Mouse (Mus musculus): ENCODE data around the gene Mybbp1a. TPM values are rescaled to one million over a fixed set of nuclear protein-coding genes. Genes with fewer than 3 reads are reported as not detected.

The Mybbp1a gene
- polyA plus RNA-seq, 1 experiment from 2014 or later = 54.1 TPM

DNA sequence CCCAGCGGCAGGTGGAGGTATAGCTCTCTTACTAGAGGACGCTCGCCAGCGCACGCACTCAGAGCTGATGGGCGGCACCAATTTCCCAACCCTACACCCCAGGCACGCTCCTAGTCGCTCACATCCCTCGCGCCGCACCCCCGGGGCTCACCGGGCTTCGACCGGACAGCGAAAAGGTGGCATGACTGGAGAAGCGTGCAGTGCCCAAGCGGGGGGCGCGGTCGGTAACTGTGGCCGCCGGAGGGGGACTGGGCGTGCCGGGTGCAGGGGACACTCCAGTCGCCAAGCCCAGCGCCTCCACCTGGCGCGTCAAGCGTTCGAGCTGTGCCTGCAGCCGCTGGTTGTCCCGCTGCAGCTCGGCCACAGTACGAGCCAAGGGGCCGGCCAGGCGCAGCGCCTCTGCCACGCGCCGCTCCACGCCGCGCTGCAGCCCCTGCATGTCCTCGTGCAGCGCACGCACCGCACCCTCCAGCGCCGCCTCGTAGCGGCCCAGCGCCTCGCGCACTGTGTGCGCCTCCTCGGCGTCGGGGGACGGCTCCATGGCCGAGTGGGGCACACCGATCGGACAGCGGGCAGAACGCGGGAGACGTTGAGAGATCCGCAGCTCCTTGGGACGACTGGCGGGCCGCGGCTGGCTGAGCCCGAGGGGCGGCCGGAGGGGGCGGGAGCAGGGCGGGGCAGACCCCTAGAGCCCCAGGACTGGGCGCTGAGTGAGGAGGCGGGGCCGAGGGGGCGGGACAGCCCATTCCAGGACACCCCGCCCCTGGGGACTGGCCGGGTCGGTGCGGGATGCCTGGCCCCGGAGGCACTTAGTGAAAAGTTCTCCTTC is 29.8 kb upstream of the Mybbp1a start, which contains the start of gene Smtnl2:
TSS of gene Smtnl2 (minus strand) at position 621 of the 829 bp plus-strand sequence.
- Histone ChIP-seq H3K9me3 (ENCODE audit: control insufficient read depth, low read length) (no peaks in the 10 kb centered on the region), H3K9ac (peak within 1 kb of the TSS; percentile 75), H3K4me2 (replicated peaks) (peak within 1 kb of the TSS; percentile 99), H3K4me1 (replicated peaks; ENCODE audit: control insufficient read depth, insufficient read depth, low read length) (peaks cover 17% of the 10 kb centered on the region), H3K4me3 (replicated peaks; ENCODE audit: low read length) (peak within 1 kb of the TSS; percentile 62), H3K27me3 (ENCODE audit: control insufficient read depth, insufficient read depth, low read length) (peaks cover 23% of the 10 kb centered on the region), H3K36me3 (replicated peaks; ENCODE audit: control insufficient read depth, insufficient read depth) (no peaks in the 10 kb centered on the region), H3K27ac (no peak within 1 kb of the TSS)
- ATAC-seq (ENCODE audit: low FRiP score) (peak; percentile 85), DNase-seq (ENCODE audit: low spot score) (peak; percentile 61)
- under 1% methylated on average over 83 of the region's 86 CpGs for WGBS

DNA sequence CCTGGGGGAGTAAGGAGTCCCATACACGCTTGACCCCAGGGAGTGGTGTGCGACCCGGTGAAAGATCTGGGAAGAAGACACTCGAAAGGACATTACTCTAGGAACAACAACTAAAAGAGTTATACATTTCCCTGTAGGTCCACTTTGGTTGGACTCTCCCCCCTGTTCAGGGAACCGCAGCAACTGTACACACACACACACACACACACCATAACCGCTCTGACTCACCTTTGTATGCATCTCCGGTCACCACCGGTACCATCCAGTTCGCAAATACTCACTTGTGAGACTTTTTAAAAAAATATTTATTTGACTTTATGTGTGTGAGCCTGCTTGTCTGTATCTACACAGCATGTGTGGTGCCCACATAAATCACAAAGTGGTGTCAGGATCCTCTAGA is 29.2 kb upstream of the Mybbp1a start:
- peak overlapping the region; percentile 62 for H3K4me3 ChIP-seq (replicated peaks; ENCODE audit: low read length)
- H3K4me2 ChIP-seq (replicated peaks) = peak overlapping the region; percentile 99
- H3K27me3 ChIP-seq (ENCODE audit: control insufficient read depth, insufficient read depth, low read length) = peaks cover 23% of the 10 kb centered on the region
- no peaks in the 10 kb centered on the region for H3K36me3 ChIP-seq (replicated peaks; ENCODE audit: control insufficient read depth, insufficient read depth)
- DNase-seq (ENCODE audit: low spot score) (no peak), ATAC-seq (ENCODE audit: low FRiP score) (no peak)
- H3K9ac ChIP-seq = peak overlapping the region; percentile 75
- H3K9me3 ChIP-seq (ENCODE audit: control insufficient read depth, low read length) = no peaks in the 10 kb centered on the region
- 35% methylated on average over 9 of the region's 9 CpGs for WGBS
- no peak overlapping the region for H3K27ac ChIP-seq
- H3K4me1 ChIP-seq (replicated peaks; ENCODE audit: control insufficient read depth, insufficient read depth, low read length) = peaks cover 17% of the 10 kb centered on the region

DNA sequence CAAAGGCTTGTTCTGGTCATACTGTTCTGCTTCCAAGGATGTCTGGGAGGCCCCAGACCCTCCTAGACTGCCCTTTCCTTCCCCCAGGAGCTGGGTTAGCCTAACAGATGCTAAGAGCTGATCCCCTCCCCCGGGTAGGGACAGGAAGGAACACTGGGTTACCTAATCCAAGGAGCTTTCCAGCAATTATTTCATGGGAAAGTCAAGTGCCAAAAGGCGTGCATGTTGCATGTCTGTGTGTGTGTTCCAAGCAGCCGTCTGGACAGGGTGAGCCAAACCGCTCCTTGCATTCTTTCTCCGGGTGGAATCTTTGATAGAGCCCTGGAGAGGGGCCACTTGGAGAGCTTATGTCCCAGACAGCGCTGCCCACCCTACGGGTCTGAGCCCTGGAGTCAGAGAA is 28.1 kb upstream of the Mybbp1a start:
- peaks cover 23% of the 10 kb centered on the region for H3K27me3 ChIP-seq (ENCODE audit: control insufficient read depth, insufficient read depth, low read length)
- H3K36me3 ChIP-seq (replicated peaks; ENCODE audit: control insufficient read depth, insufficient read depth) = no peaks in the 10 kb centered on the region
- no peak for DNase-seq (ENCODE audit: low spot score)
- H3K4me2 ChIP-seq (replicated peaks) = no peak overlapping the region
- no peak overlapping the region for H3K4me3 ChIP-seq (replicated peaks; ENCODE audit: low read length)
- no peaks in the 10 kb centered on the region for H3K9me3 ChIP-seq (ENCODE audit: control insufficient read depth, low read length)
- H3K9ac ChIP-seq = no peak overlapping the region
- no peak overlapping the region for H3K27ac ChIP-seq
- ATAC-seq (ENCODE audit: low FRiP score) = no peak
- peaks cover 17% of the 10 kb centered on the region for H3K4me1 ChIP-seq (replicated peaks; ENCODE audit: control insufficient read depth, insufficient read depth, low read length)
- WGBS = 81% methylated on average over 7 of the region's 7 CpGs

DNA sequence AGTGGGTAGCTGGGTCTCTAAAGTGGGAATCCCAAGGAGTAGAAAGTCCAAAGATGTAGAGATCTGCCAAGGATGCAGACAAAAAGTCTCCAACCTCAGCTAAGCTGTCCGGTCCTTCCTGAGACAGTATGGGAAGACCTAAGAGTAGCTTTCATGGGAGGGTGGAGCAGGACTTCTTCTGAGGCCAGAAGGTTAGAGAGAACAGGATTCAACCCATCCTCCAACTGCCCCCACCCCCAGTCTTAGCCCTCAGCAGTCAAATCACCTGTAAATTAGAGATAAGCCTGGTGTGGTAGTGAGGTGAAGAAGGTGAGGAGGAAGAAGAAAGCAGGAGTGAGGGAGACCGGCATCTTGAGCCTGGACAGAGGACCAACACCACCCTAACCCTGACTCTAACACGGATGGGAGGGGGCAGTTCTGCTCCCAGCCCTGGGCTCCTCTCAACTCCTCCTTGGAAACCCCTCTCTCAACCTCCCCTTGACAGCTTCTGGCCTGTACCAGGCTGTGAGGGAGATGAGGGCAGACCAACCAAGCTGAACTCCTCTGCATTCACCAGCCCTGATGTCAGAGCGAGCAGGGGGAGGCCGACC is 27.5 kb upstream of the Mybbp1a start:
- Histone ChIP-seq H3K4me1 (replicated peaks; ENCODE audit: control insufficient read depth, insufficient read depth, low read length) (peaks cover 17% of the 10 kb centered on the region), H3K4me2 (replicated peaks) (no peak overlapping the region), H3K9ac (no peak overlapping the region), H3K27me3 (ENCODE audit: control insufficient read depth, insufficient read depth, low read length) (peaks cover 23% of the 10 kb centered on the region), H3K4me3 (replicated peaks; ENCODE audit: low read length) (no peak overlapping the region), H3K36me3 (replicated peaks; ENCODE audit: control insufficient read depth, insufficient read depth) (no peaks in the 10 kb centered on the region), H3K27ac (no peak overlapping the region), H3K9me3 (ENCODE audit: control insufficient read depth, low read length) (no peaks in the 10 kb centered on the region)
- 66% methylated on average over 5 of the region's 5 CpGs for WGBS
- DNase-seq (ENCODE audit: low spot score) (no peak), ATAC-seq (ENCODE audit: low FRiP score) (no peak)

DNA sequence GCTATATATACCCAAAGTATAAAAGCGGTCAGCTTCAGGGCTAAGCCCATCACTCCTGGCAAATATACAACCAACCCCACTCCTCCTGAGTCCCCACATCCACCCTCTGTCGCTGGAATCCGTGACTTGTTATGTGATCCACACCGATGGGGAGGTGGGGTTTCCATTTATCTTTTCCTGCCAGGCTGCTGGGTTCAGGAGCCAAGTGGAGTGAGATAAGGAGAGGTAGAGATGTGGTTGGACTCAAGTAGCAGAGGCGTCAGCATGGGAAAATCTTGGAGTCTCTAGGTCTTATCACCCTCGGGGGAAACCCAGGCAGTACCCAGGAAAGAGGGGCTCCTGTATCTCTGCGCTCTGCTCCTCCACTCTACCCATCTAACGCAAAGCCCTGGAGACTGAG is 26.0 kb upstream of the Mybbp1a start:
- ATAC-seq (ENCODE audit: low FRiP score) = no peak
- Histone ChIP-seq H3K4me2 (replicated peaks) (no peak overlapping the region), H3K4me1 (replicated peaks; ENCODE audit: control insufficient read depth, insufficient read depth, low read length) (peaks cover 17% of the 10 kb centered on the region), H3K4me3 (replicated peaks; ENCODE audit: low read length) (no peak overlapping the region), H3K9ac (no peak overlapping the region), H3K9me3 (ENCODE audit: control insufficient read depth, low read length) (no peaks in the 10 kb centered on the region), H3K36me3 (replicated peaks; ENCODE audit: control insufficient read depth, insufficient read depth) (no peaks in the 10 kb centered on the region), H3K27me3 (ENCODE audit: control insufficient read depth, insufficient read depth, low read length) (peaks cover 19% of the 10 kb centered on the region; the same call in 1 of the 2 replicates), H3K27ac (no peak overlapping the region)
- no peak for DNase-seq (ENCODE audit: low spot score)
- WGBS = 82% methylated on average over 8 of the region's 8 CpGs

DNA sequence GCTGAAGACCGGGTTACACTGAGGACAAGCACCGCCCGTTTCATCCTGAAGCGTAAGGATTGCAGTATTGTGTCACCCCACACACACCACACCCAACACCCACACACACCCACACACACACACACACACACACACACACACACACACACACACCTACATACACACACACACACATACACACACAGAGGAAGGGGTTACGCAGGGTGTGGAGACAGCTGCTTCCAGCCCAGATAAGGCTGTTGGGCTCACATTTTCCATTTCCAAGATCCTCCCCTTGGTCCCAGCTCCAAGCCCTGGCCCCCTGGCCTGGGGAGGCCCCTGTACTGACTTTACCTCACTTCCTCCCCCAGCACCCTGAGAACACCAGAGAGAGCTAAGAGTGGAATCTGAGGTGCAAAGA is 24.5 kb upstream of the Mybbp1a start:
- ATAC-seq (ENCODE audit: low FRiP score) (no peak), DNase-seq (ENCODE audit: low spot score) (no peak)
- Histone ChIP-seq H3K4me3 (replicated peaks; ENCODE audit: low read length) (no peak overlapping the region), H3K4me1 (replicated peaks; ENCODE audit: control insufficient read depth, insufficient read depth, low read length) (peaks cover 4% of the 10 kb centered on the region), H3K27me3 (ENCODE audit: control insufficient read depth, insufficient read depth, low read length) (peaks cover 17% of the 10 kb centered on the region; the same call in 1 of the 2 replicates), H3K4me2 (replicated peaks) (no peak overlapping the region), H3K27ac (no peak overlapping the region), H3K9ac (no peak overlapping the region), H3K36me3 (replicated peaks; ENCODE audit: control insufficient read depth, insufficient read depth) (no peaks in the 10 kb centered on the region), H3K9me3 (ENCODE audit: control insufficient read depth, low read length) (no peaks in the 10 kb centered on the region)
- 86% methylated on average over 5 of the region's 5 CpGs for WGBS

DNA sequence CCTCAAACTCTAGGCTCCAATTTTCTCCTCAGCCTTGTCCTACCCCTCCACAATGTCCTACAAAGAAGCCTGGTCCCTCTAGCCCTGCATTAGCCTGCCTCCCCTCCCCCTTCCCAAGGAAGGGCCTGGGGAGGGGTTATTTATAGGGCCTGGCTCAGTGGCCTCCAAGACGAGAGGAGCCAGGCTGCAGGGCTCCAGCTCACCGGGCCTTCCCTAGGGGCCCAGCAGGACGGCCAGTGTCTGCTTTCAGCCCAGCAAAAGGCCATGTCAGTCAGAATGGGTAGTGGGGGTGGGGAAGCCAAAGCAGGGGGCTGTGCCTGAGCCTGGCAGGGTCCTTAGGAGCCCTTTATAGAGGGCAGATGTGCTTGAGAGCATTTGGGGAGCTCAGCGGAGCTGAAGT is 23.8 kb upstream of the Mybbp1a start:
- no peak overlapping the region for H3K9ac ChIP-seq
- no peak overlapping the region for H3K4me2 ChIP-seq (replicated peaks)
- ATAC-seq (ENCODE audit: low FRiP score) (no peak), DNase-seq (ENCODE audit: low spot score) (no peak)
- no peak overlapping the region for H3K4me3 ChIP-seq (replicated peaks; ENCODE audit: low read length)
- 9% methylated on average over 4 of the region's 4 CpGs for WGBS
- H3K36me3 ChIP-seq (replicated peaks; ENCODE audit: control insufficient read depth, insufficient read depth) = no peaks in the 10 kb centered on the region
- H3K27me3 ChIP-seq (ENCODE audit: control insufficient read depth, insufficient read depth, low read length) = peaks cover 11% of the 10 kb centered on the region; the same call in 1 of the 2 replicates
- no peaks in the 10 kb centered on the region for H3K4me1 ChIP-seq (replicated peaks; ENCODE audit: control insufficient read depth, insufficient read depth, low read length)
- H3K9me3 ChIP-seq (ENCODE audit: control insufficient read depth, low read length) = no peaks in the 10 kb centered on the region
- H3K27ac ChIP-seq = no peak overlapping the region

DNA sequence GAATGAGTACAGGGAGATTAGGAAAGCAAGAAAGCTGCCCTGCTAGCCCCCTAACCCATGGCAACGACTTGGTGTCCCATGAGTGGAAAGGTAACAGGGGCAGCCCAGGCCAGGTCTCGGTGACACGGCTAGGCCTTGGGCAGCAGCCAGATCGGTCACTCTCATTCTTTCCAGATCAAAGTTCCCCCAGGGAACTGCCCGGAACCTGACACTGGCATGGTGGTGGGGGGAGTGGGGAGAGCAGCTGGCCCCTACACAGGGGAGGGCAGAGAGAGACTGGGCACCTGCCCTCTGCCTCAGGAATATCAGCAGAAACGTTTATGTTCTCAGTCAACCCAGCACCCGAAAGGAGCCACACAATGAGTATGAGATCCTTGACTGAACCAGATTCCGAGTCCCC is 22.9 kb upstream of the Mybbp1a start:
- WGBS = 48% methylated on average over 8 of the region's 8 CpGs
- H3K27me3 ChIP-seq (ENCODE audit: control insufficient read depth, insufficient read depth, low read length) = peaks cover 6% of the 10 kb centered on the region; the same call in 1 of the 2 replicates
- no peak for DNase-seq (ENCODE audit: low spot score)
- no peaks in the 10 kb centered on the region for H3K9me3 ChIP-seq (ENCODE audit: control insufficient read depth, low read length)
- H3K4me2 ChIP-seq (replicated peaks) = no peak overlapping the region
- ATAC-seq (ENCODE audit: low FRiP score) = no peak
- no peak overlapping the region for H3K27ac ChIP-seq
- no peaks in the 10 kb centered on the region for H3K4me1 ChIP-seq (replicated peaks; ENCODE audit: control insufficient read depth, insufficient read depth, low read length)
- no peak overlapping the region for H3K4me3 ChIP-seq (replicated peaks; ENCODE audit: low read length)
- no peaks in the 10 kb centered on the region for H3K36me3 ChIP-seq (replicated peaks; ENCODE audit: control insufficient read depth, insufficient read depth)
- H3K9ac ChIP-seq = no peak overlapping the region

DNA sequence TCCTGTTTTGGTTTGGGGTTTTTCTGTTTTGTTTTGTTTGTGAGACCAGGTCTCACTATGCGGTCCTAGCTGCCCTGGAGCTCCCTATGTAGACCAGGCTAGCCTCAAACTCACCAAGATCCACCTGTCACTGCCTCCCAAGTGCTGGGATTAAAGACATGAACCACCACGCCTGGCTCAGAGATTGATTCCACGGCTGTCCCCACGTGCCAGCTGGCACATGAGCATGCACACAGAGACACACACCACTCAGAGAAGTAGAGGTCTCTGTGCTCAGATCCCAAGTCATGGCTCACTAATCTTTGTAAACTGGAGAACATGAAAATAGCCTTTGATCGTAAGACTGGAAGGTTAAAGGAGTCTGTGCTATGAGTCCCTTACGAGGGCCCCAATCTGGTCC is 22.1 kb upstream of the Mybbp1a start:
- ATAC-seq (ENCODE audit: low FRiP score) (no peak), DNase-seq (ENCODE audit: low spot score) (no peak)
- Histone ChIP-seq H3K4me3 (replicated peaks; ENCODE audit: low read length) (no peak overlapping the region), H3K9ac (no peak overlapping the region), H3K27me3 (ENCODE audit: control insufficient read depth, insufficient read depth, low read length) (peaks cover 2% of the 10 kb centered on the region; the same call in 1 of the 2 replicates), H3K9me3 (ENCODE audit: control insufficient read depth, low read length) (no peaks in the 10 kb centered on the region), H3K4me1 (replicated peaks; ENCODE audit: control insufficient read depth, insufficient read depth, low read length) (no peaks in the 10 kb centered on the region), H3K27ac (no peak overlapping the region), H3K4me2 (replicated peaks) (no peak overlapping the region), H3K36me3 (replicated peaks; ENCODE audit: control insufficient read depth, insufficient read depth) (no peaks in the 10 kb centered on the region)
- WGBS = 93% methylated on average over 6 of the region's 6 CpGs

Measured in hindbrain, embryonic 14.5 days (tissue).